Mouse (Mus musculus): Measurements from ENCODE around the gene Ccnt2.

The Ccnt2 gene

GRCm38 (mm10) chr1:127773803-127774500 lies at the start of gene Ccnt2:
TSS of gene Ccnt2 (plus strand) at chr1:127774164.
- in situ Hi-C loops (cut with MboI, MseI) = loop anchor here (5.0 kb wide), 1 partner anchor 467 kb away; no protein-coding TSS in a partner anchor

DNA sequence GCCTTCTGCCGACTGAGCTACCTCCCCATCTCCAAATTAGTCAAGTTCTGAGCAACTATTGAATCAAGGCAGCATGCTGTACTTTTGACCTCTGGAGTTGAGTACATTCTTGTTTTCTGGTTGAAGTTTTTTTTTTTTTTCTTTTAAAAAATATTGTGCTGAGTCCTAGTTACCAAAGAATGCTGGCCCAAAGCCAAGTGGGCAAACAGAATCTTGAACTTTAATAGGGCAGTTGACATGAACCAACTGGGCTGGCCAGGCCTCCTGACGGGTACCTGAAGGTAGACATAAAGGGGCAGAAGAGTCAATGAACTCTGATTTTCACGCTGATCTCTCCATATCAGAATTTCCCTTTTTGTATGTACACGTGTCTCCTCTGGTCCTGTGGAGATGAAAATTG lies 44.9 kb upstream of the Ccnt2 start, which contains the start of gene Acmsd:
Gene Acmsd (plus strand): TSS at position 318 of the 400 bp plus-strand sequence.
- in situ Hi-C loops (cut with MboI, MseI) = no loop called here

- in situ Hi-C loops (cut with MboI, MseI) = no loop called here
Observed at GRCm38 (mm10) chr1:127731086-127731485, 42.9 kb upstream of the Ccnt2 start.

- in situ Hi-C loops (cut with MboI, MseI) = no loop called here
Observed at GRCm38 (mm10) chr1:127732435-127732834, 41.5 kb upstream of the Ccnt2 start.

- in situ Hi-C loops (cut with MboI, MseI) = no loop called here
Observed at GRCm38 (mm10) chr1:127732841-127733240, 41.1 kb upstream of the Ccnt2 start.

DNA sequence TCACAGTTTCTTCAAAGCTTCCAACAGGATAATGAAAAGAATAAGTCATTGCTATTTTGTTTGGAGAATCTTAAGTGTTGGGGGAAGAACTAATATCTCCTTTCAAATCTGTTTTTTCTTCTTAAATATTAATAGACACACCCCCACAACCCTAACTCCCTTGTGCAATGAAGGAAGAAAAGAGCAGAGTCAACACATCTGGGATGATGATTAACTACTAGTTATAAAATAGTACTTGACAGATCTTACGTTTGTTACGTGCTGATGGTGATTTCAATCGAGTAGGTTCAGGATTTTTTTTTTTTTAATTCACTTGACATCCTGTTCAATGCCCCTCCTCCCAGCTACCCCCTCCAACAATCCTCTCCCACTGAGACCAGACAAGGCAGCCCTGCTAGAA lies 38.6 kb upstream of the Ccnt2 start:
- in situ Hi-C loops (cut with MboI, MseI) = no loop called here

DNA sequence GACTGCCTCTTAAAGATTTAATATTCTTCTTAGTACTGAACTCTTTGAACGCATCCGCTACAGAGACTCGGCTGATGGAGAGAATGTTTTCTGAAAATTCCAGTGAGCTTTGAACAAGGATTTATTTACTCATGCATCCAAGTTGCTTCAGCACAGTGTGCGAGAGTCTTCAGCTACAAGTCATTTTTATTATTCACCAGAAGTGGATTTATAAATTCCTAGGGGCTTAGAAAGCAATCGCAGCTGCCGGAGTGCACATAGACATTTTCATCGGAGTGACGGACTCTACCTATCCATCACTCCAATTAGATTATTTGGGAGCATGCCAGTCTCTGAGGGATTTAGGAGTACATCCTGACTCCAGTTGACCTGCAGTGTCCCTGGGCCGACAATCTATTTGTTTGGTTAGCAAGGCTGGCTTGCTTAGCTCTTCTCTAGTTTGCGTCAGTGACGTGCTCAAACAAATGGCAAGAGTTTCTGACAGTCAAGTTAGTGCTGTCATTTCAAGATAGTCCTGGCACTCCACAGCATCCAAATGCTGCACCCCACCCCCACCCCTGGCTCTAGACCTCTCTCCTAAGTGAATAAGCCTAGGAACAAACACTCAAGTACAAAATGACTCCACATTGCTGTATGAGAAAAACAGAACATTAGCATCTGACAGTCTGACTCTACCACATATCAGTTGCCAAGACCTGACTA lies 23.4 kb upstream of the Ccnt2 start:
- in situ Hi-C loops (cut with MboI, MseI) = no loop called here

DNA sequence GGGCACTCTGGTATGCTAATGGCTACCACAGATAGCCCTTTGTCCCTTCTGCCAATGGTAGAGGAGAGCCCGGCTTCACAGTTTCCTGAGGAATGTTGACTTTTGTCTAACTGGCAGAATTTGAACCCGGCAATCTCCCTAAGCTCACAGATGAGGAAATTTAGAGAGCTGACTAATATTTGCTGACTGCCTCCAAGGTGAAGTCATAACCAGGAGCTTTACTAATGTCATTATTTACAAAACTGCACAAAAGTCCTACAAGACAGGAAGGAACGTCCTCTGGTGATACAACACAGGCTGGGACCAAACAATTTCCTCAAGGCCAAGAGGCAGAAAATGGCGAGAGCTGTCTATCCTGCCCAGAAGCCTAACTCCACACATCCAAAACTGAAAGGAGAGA lies 18.2 kb upstream of the Ccnt2 start:
- in situ Hi-C loops (cut with MboI, MseI) = loop anchor here (5.0 kb wide), 1 partner anchor 49 kb away; no protein-coding TSS in a partner anchor

DNA sequence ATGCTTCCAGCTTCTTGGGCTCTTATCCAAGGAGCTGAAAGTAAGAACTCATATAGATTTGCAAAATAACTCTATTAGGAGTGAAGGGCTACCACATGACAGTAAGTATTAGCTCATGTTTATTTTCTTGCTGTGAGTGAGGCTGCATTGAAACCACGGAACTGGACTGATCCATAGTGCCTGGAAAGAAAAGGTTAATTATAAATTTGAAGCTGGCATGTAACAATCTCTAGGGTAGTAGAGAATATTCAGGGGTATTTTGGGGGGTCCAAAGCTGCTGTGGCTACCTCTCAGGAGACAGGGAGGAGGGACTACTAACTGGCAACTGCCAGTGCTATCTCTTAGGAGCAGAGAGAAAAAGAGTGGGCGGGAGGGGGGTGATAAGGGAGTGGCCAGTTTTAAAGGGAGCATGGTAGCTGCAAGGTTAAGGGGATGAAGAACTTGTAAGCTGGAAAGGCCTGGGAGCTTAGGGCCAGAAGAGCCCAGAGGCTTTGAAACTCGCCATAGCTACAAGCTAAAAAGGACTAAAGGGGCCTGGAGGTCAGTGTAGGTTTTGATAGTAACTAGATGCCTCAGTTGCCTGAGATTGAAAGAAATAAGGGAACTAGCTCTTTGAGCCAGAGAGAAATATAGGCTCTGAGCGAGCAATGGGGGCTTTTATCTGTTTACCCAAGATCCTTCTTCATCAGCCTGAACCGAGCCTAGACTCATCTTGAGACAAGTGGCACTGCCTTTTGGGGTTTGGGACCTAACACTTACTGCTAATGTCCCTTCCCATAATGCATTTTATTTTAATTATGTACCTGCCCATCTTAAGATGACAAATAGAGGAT lies 17.4 kb upstream of the Ccnt2 start:
- in situ Hi-C loops (cut with MboI, MseI) = loop anchor here (5.0 kb wide), 1 partner anchor 49 kb away; no protein-coding TSS in a partner anchor

DNA sequence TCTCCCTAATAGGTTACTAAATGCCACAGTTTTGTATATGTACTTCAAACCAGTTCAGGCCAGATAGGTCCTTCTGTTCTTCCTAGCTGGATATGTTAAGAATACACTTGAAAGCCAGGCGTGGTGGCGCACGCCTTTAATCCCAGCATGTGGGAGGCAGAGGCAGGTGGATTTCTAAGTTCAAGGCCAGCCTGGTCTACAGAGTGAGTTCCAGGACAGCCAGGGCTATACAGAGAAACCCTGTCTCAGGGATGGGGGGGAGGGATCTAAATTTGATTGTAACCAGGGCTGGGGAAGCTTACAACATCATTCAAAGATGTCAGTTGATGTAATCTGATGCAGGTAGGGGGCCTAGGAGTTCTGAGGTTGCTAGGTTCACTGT lies 16.8 kb upstream of the Ccnt2 start:
- in situ Hi-C loops (cut with MboI, MseI) = loop anchor here (5.0 kb wide), 1 partner anchor 50 kb away; no protein-coding TSS in a partner anchor

GRCm38 (mm10) chr1:127765468-127765867 lies 8.5 kb upstream of the Ccnt2 start:
- in situ Hi-C loops (cut with MboI, MseI) = no loop called here

DNA sequence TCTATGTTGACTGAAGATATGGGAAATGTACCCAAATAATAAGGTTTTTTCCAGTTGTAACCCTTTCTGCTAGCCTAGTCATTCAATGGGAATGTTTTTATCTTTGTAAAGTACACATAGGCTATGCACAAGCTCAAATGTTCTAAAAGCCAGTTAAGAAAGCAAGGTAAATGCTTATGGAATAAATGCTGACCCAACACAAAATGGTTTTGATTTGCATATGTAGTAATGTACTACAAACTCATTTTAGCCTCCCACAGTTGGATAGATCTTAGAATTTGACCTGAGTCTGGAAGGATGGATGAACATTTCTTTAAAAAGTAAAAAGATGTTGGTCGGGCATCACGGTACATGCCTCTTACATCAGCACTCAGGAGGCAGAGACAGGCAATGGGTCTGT lies 7.2 kb upstream of the Ccnt2 start:
- in situ Hi-C loops (cut with MboI, MseI) = no loop called here

- in situ Hi-C loops (cut with MboI, MseI) = loop anchor here (5.0 kb wide), 1 partner anchor 466 kb away; no protein-coding TSS in a partner anchor
Observed at GRCm38 (mm10) chr1:127773198-127773802, 664 bp upstream of the Ccnt2 start.

DNA sequence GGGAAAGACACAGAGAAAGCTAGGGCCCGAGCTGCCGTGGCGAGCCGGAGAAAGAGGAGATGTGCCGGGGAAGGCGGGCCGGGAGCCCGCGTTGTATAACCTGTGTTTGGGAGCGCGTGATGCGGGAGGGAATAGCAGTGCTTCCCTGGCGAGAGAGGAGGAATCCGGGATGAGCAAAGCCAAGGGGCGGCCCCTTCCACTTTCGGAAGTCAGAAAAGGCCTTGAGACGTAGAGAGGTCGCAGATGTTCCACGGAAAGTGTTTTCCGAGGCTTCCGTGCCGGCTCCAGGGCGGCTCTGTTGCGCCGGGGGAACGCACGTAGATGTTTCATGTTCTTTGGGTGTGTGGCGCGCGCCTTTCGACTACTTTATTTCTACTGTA lies 527 bp downstream of the Ccnt2 start:
- in situ Hi-C loops (cut with MboI, MseI) = loop anchor here (5.0 kb wide), 1 partner anchor 467 kb away; no protein-coding TSS in a partner anchor

GRCm38 (mm10) chr1:127775206-127775720 lies 1.3 kb downstream of the Ccnt2 start:
- in situ Hi-C loops (cut with MboI, MseI) = no loop called here

- in situ Hi-C loops (cut with MboI, MseI) = no loop called here
Observed at GRCm38 (mm10) chr1:127776246-127776645, 2.3 kb downstream of the Ccnt2 start.

DNA sequence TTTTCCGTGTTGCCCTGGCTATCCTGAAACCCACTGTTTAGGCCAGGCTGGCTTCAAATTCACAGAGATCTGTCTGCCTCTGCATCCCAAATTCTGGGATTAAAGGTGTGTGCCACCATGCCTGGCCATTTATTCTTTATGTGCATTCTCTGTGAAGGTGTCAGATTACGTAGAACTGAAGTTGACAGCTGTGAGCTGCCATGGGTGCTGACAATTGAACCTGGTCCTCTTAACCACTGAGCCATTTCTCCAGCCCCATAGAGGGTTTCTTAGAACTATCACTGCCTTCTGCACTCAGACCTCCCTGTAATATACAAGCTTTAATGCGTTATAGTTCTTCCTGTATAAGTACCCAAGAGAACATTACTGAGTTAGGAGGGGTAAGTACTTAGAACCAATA lies 4.6 kb downstream of the Ccnt2 start:
- in situ Hi-C loops (cut with MboI, MseI) = no loop called here

DNA sequence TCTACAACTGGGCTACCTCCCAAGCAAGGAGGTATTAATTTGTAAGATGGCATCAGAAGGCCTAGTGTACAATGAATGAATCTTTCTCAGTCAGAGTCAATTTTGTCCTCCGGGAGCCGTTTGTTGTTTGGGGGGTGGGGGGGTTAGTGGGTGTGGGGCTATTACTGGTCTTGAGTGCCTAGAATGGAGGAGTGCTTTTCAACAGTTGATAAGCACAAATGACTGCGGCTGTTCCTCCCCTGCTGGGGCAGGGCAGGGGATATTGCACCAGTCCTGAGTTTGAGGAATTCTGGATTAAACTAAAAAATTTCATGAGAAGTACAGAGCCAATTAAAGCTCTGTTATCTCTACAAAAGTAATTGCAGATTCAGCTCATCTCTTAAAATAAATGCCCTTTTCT lies 6.2 kb downstream of the Ccnt2 start:
- in situ Hi-C loops (cut with MboI, MseI) = no loop called here

- in situ Hi-C loops (cut with MboI, MseI) = no loop called here
Observed at GRCm38 (mm10) chr1:127780849-127781248, 6.9 kb downstream of the Ccnt2 start.

GRCm38 (mm10) chr1:127783862-127784261 lies 9.9 kb downstream of the Ccnt2 start:
- in situ Hi-C loops (cut with MboI, MseI) = no loop called here

GRCm38 (mm10) chr1:127785882-127786281 lies 11.9 kb downstream of the Ccnt2 start:
- in situ Hi-C loops (cut with MboI, MseI) = no loop called here

All from regulatory T cell (primary cell).